ENCODE assay signal across 22 mouse cellular contexts in the genomic region with DNA sequence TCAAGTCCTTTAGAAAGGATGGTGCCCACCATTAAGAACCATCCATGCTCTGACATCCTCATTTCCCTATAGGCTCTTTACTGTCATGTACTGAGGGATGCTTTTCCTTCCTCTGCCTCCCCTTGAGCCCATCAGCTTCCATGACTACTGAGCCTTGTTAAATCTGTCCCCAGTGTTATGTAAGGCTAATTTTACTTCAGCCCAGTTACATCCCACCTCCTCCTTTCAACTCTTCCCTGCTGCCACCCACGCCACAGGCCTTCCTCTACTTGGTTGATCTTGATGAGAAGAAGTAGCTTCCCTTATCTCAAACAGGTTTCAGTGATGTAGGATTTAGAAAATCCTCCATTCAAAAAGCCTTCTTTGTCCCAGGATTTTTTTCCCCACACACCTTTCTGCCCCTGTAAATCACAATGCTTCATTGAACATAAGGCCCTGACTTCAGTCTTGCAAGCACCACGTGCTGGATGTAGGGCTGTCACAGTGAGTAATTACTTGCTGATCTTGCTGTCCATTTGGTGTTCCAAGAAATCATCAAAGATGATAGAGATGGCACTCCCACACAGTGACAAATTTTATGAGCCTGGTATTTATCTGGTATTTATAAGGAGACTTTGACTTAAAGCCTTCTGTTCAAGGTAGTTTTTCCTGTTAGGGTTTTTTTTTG.
DNase-seq lines count a peak whose midpoint lies in the region; ATAC-seq lines count a peak whose summit lies in the region.
"Had no signal": no experiment of that assay in that cellular context is flagged by ENCODE, and none has a peak within 500 bp of the region (broad histone marks: within the 10 kb centered on the region; RNA-seq: fewer than 3 reads in every experiment).

No protein-coding gene starts in this region.

- no peak for DNase-seq in kidney, postnatal 10 days
- DNase-seq in brain, adult 2 months (ENCODE audit: low read depth, low spot score), result peak; percentile 28
- peak; percentile 14 for DNase-seq in gonadal fat pad, adult 2 months (ENCODE audit: low read depth)
- peak; percentile 23 to 26 for DNase-seq in right cerebral cortex, postnatal 10 days (ENCODE audit: low spot score in 2 of 2)
- DNase-seq in liver, embryonic 11.5 days (ENCODE audit: low spot score), result no peak
- DNase-seq in cerebellum, adult 9-11 months, result no peak
- DNase-seq: adrenal gland, postnatal 14 days; cerebellum, adult 9-10 months; forebrain, postnatal 0 days; kidney, postnatal 14 days; lung, adult 18-20 months; lung, postnatal 14 days had no signal

- H3K4me1 ChIP-seq in kidney, embryonic 15.5 days, result no peaks in the 10 kb centered on the region
- H3K4me1 ChIP-seq in liver, embryonic 11.5 days (replicated peaks; ENCODE audit: control insufficient read depth, insufficient read depth, low read length), result no peaks in the 10 kb centered on the region
- H3K4me1 ChIP-seq: embryonic facial prominence, embryonic 10.5 days; heart, embryonic 10.5 days; hindbrain, embryonic 10.5 days; limb, embryonic 12.5 days; liver, embryonic 12.5 days; midbrain, embryonic 13.5 days had no signal

- 22% methylated on average over 2 of the region's 2 CpGs for WGBS in kidney, embryonic 15.5 days
- 47% methylated on average over 2 of the region's 2 CpGs for WGBS in liver, embryonic 11.5 days

- H3K27me3 ChIP-seq in kidney, embryonic 15.5 days, result no peaks in the 10 kb centered on the region
- H3K27me3 ChIP-seq in liver, embryonic 11.5 days (replicated peaks; ENCODE audit: control insufficient read depth, insufficient read depth, low read length), result no peaks in the 10 kb centered on the region
- H3K27me3 ChIP-seq: limb, embryonic 12.5 days; liver, embryonic 12.5 days; midbrain, embryonic 13.5 days had no signal

- H3K4me2 ChIP-seq in kidney, embryonic 15.5 days, result no peak overlapping the region
- no peak overlapping the region for H3K4me2 ChIP-seq in liver, embryonic 11.5 days
- H3K4me2 ChIP-seq: limb, embryonic 12.5 days; liver, embryonic 12.5 days; midbrain, embryonic 13.5 days had no signal

- no peak overlapping the region for H3K27ac ChIP-seq in kidney, embryonic 15.5 days
- no peak overlapping the region for H3K27ac ChIP-seq in liver, embryonic 11.5 days (ENCODE audit: low read depth, low read length)
- H3K27ac ChIP-seq: embryonic facial prominence, embryonic 10.5 days; heart, embryonic 10.5 days; hindbrain, embryonic 10.5 days; limb, embryonic 12.5 days; liver, embryonic 12.5 days; midbrain, embryonic 13.5 days had no signal

- H3K4me3 ChIP-seq in kidney, embryonic 15.5 days (replicated peaks), result no peak overlapping the region
- no peak overlapping the region for H3K4me3 ChIP-seq in liver, embryonic 11.5 days (ENCODE audit: low read depth, low read length)
- H3K4me3 ChIP-seq: embryonic facial prominence, embryonic 10.5 days; heart, embryonic 10.5 days; hindbrain, embryonic 10.5 days; limb, embryonic 12.5 days; liver, embryonic 12.5 days; midbrain, embryonic 13.5 days had no signal

- H3K9me3 ChIP-seq in kidney, embryonic 15.5 days (replicated peaks), result no peaks in the 10 kb centered on the region
- H3K9me3 ChIP-seq in liver, embryonic 11.5 days (ENCODE audit: control insufficient read depth, low read length), result no peaks in the 10 kb centered on the region
- H3K9me3 ChIP-seq: embryonic facial prominence, embryonic 10.5 days; heart, embryonic 10.5 days; hindbrain, embryonic 10.5 days; limb, embryonic 12.5 days; liver, embryonic 12.5 days; midbrain, embryonic 13.5 days had no signal

- ATAC-seq in kidney, embryonic 15.5 days (replicated peaks; ENCODE audit: low FRiP score), result peak; percentile 84
- no peak for ATAC-seq in liver, embryonic 11.5 days (replicated peaks; ENCODE audit: low FRiP score)
- ATAC-seq: CD4-positive, CD25-positive, alpha-beta regulatory T cell, adult 4 months; forebrain, postnatal 0 days; hindbrain, embryonic 16.5 days; intestine, embryonic 16.5 days; liver, embryonic 12.5 days; midbrain, embryonic 13.5 days had no signal

- no peak overlapping the region for H3K9ac ChIP-seq in kidney, embryonic 15.5 days
- no peak overlapping the region for H3K9ac ChIP-seq in liver, embryonic 11.5 days (ENCODE audit: low read depth, low read length)
- H3K9ac ChIP-seq: forebrain, postnatal 0 days; limb, embryonic 12.5 days; liver, embryonic 12.5 days; midbrain, embryonic 13.5 days had no signal

- no peaks in the 10 kb centered on the region for H3K36me3 ChIP-seq in kidney, embryonic 15.5 days
- no peaks in the 10 kb centered on the region for H3K36me3 ChIP-seq in liver, embryonic 11.5 days (ENCODE audit: control insufficient read depth, insufficient read depth, low read length)
- H3K36me3 ChIP-seq: embryonic facial prominence, embryonic 10.5 days; heart, embryonic 10.5 days; hindbrain, embryonic 10.5 days; limb, embryonic 12.5 days; liver, embryonic 12.5 days; midbrain, embryonic 13.5 days had no signal

Comparison
In these comparisons a context has a peak if more than half of its experiments do, and no peak if none do; other contexts are left out.
1. DNase-seq: peak in brain, adult 2 months (single experiment), gonadal fat pad, adult 2 months (single experiment) and right cerebral cortex, postnatal 10 days (2 of 2); none in kidney, postnatal 10 days (single experiment), liver, embryonic 11.5 days (single experiment) and cerebellum, adult 9-11 months (single experiment).